Mouse (Mus musculus) liver, embryonic 14.5 days (tissue): ENCODE measurements around the gene Rbp2. TPM values are rescaled to one million over a fixed set of nuclear protein-coding genes. Genes with fewer than 3 reads are reported as not detected.
A peak's percentile ranks its signal among the peaks of the same experiment; 100 is the strongest.

ENCODE experiments used
- ATAC-seq: fragments of 200-750 bp; cut with Nextera tagmentation; 2 replicates; pipeline ENCODE4 v1.8.0; 2017; ENCODE audit warnings: moderate number of reproducible peaks, mild to moderate bottlenecking, moderate library complexity; ENCODE audit not compliant: insufficient read depth
- DNase-seq, 3 experiments: peaks; one replicate each; pipeline ENCODE4 v3.0.0-alpha.2; 2012 to 2013; ENCODE audit warnings: low read depth in 3 of 3, low spot score in 3 of 3
- H3K27ac ChIP-seq: fragments of 300-500 bp; sonication (generic); 2 replicates; pipeline ENCODE4 v1.5.1; 2014; ENCODE audit warnings: moderate library complexity, mild to moderate bottlenecking, control low read depth, inconsistent platforms
- H3K27me3 ChIP-seq: fragments of 300-500 bp; sonication (generic); 2 replicates; pipeline ENCODE4 v1.6.1; 2014; ENCODE audit warnings: mild to moderate bottlenecking, low read length, moderate library complexity; ENCODE audit not compliant: control insufficient read depth, insufficient read depth
- H3K36me3 ChIP-seq: fragments of 300-500 bp; sonication (generic); replicated peaks from 2 replicates; pipeline ENCODE4 v1.6.1; 2014; ENCODE audit warnings: low read depth; ENCODE audit not compliant: control insufficient read depth, insufficient read depth
- H3K4me1 ChIP-seq, 2 experiments: fragments of 200-500 bp in 1 of 2; fragments of 300-500 bp in 1 of 2; sonication (generic) in 1 of 2; replicated peaks; 2 replicates each; pipeline ENCODE4 v1.6.1; 2012 to 2014; ENCODE audit warnings: antibody characterized with exemption in 1 of 2, inconsistent platforms in 1 of 2, low read length in 1 of 2; ENCODE audit not compliant: control insufficient read depth in 2 of 2, insufficient read depth in 2 of 2
- H3K4me2 ChIP-seq: fragments of 300-500 bp; sonication (generic); 2 replicates; pipeline ENCODE4 v1.6.1; 2014; ENCODE audit warnings: low read depth, mild to moderate bottlenecking, control low read depth, moderate library complexity
- H3K4me3 ChIP-seq, 2 experiments: fragments of 200-500 bp in 1 of 2; fragments of 300-500 bp in 1 of 2; sonication (generic) in 1 of 2; 2 replicates each; pipeline ENCODE4 v1.5.1; 2012 to 2014; ENCODE audit warnings: low read depth in 2 of 2, low read length in 2 of 2, mild to moderate bottlenecking in 2 of 2, control low read depth in 1 of 2, inconsistent platforms in 1 of 2, moderate library complexity in 1 of 2; ENCODE audit not compliant: insufficient read depth in 1 of 2
- H3K9ac ChIP-seq: fragments of 300-500 bp; sonication (generic); replicated peaks from 2 replicates; pipeline ENCODE4 v1.6.1; 2014; ENCODE audit warnings: mild to moderate bottlenecking, control low read depth, moderate library complexity
- H3K9me3 ChIP-seq: fragments of 300-500 bp; sonication (generic); 2 replicates; pipeline ENCODE4 v1.6.1; 2016; ENCODE audit warnings: low read length, mixed read lengths; ENCODE audit not compliant: control insufficient read depth
- CTCF ChIP-seq: IDR thresholded peaks from 2 replicates; pipeline ENCODE4 v1.5.1; 2016; ENCODE audit warnings: antibody characterized with exemption, low read depth, control low read depth
- EP300 ChIP-seq: IDR thresholded peaks from 2 replicates; pipeline ENCODE4 v1.6.1; 2016; ENCODE audit warnings: antibody characterized with exemption, low read depth
- WGBS: fragments of 180-500 bp; shearing (Covaris S2); extraction: QIAGEN DNeasy Blood & Tissue Kit; methylation state at CpG from one replicate; pipeline ENCODE4 v1.1.7; 2014; ENCODE audit not compliant: insufficient replicate concordance; 5-methylcytosine and 5-hydroxymethylcytosine counted together
- polyA plus RNA-seq, 2 experiments: library from polyadenylated mRNA; depleted of rRNA in 1 of 2; stranded (reverse) in 1 of 2; unstranded in 1 of 2; fragments of >200 nt; fragmentation: Nextera tagmentation in 1 of 2; extraction: Ambion mirVana in 1 of 2; gene quantifications; 2 replicates each; pipeline versions ENCODE4 v1.2.1 to v1.2.3; 2012 to 2014

Rbp2 gene
- 3.3 and 7.4 TPM in 2 replicates for polyA plus RNA-seq (2012; rRNA removed)
- 3.8 and 5.1 TPM in 2 replicates for polyA plus RNA-seq (2014; fragmentation: Nextera tagmentation; extraction: Ambion mirVana)

GRCm38 (mm10) chr9:98485815-98486214 is at the start of gene Rbp2:
Rbp2 (plus strand) TSS chr9:98486115.
- Histone ChIP-seq H3K4me1 (peaks cover 19 to 29% of the 10 kb centered on the region in 2 experiments), H3K36me3 (no peaks in the 10 kb centered on the region), H3K9me3 (no peaks in the 10 kb centered on the region), H3K4me2 (no peak within 1 kb of the TSS), H3K9ac (no peak within 1 kb of the TSS), H3K27me3 (no peaks in the 10 kb centered on the region), H3K4me3 (no peak within 1 kb of the TSS), H3K27ac (no peak within 1 kb of the TSS)
- DNase-seq (no peak), ATAC-seq (no peak)
- 60% methylated on average over 3 of the region's 3 CpGs for WGBS
- TF ChIP-seq CTCF (no peak), EP300 (no peak)

DNA sequence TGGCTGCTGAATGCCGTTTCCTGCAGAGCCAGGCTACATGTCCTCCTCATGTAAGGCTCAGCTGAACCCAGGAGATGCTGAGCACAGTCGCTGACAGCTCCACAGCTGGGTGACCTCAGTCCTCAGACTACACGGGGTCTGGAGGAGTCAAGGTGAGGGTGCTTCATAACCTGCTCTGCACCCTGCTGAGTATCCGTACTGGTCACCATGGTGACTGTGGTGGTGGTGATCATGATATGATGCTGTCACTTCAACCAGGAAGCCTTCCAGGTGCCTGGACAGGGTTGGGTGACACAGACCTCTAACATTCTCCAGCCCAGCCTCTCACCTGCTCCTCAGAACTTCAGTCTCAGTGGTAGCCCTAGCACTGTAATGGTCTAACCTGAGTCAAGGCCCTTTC is 48.1 kb upstream of the Rbp2 start:
- ATAC-seq (no peak), DNase-seq (no peak)
- 55% methylated on average over 4 of the region's 4 CpGs for WGBS
- Histone ChIP-seq H3K9me3 (no peaks in the 10 kb centered on the region), H3K27me3 (no peaks in the 10 kb centered on the region), H3K27ac (no peak overlapping the region), H3K4me1 (no peaks in the 10 kb centered on the region; a peak in 1 of 4 replicates), H3K36me3 (no peaks in the 10 kb centered on the region), H3K4me2 (no peak overlapping the region), H3K9ac (no peak overlapping the region), H3K4me3 (no peak overlapping the region)
- TF ChIP-seq CTCF (no peak), EP300 (no peak)

GRCm38 (mm10) chr9:98439091-98439490 is 46.8 kb upstream of the Rbp2 start:
- DNase-seq (no peak), ATAC-seq (no peak)
- no peak overlapping the region for H3K4me2 ChIP-seq
- H3K4me1 ChIP-seq: no peaks in the 10 kb centered on the region; a peak in 1 of 4 replicates
- no peak overlapping the region for H3K9ac ChIP-seq
- H3K4me3 ChIP-seq: no peak overlapping the region
- H3K27ac ChIP-seq: no peak overlapping the region
- WGBS: 52% methylated on average over 3 of the region's 3 CpGs
- no peaks in the 10 kb centered on the region for H3K9me3 ChIP-seq
- no peak for TF ChIP-seq EP300
- no peak for TF ChIP-seq CTCF
- H3K27me3 ChIP-seq: no peaks in the 10 kb centered on the region
- H3K36me3 ChIP-seq: no peaks in the 10 kb centered on the region

DNA sequence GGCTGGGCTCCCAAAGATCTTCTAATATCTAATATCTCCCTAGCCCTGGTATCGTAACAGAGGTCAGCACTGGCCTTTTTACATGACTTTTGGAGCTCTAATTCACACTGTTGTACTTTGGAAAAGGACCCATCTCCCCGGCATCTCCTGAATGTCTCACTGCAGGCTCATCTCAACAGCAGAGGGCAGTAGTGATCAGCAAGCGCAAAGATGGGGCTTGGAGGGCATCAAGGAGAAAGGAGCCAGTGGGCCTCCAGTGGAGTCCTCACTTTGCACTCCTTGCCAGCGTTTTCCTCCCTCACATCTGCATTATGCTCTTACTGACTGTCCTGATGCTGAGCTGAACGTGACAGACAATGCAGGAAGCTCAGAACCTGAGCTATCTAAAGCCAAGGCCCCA is 43.3 kb upstream of the Rbp2 start:
- no peak overlapping the region for H3K4me2 ChIP-seq
- no peaks in the 10 kb centered on the region for H3K9me3 ChIP-seq
- H3K36me3 ChIP-seq: no peaks in the 10 kb centered on the region
- no peak for ATAC-seq
- no peak for TF ChIP-seq EP300
- peak; percentile 85 for TF ChIP-seq CTCF
- H3K27me3 ChIP-seq: no peaks in the 10 kb centered on the region
- H3K4me1 ChIP-seq: no peaks in the 10 kb centered on the region; a peak in 1 of 4 replicates
- WGBS: 22% methylated on average over 5 of the region's 5 CpGs
- no peak overlapping the region for H3K27ac ChIP-seq
- no peak overlapping the region for H3K4me3 ChIP-seq
- DNase-seq: no peak
- H3K9ac ChIP-seq: no peak overlapping the region

DNA sequence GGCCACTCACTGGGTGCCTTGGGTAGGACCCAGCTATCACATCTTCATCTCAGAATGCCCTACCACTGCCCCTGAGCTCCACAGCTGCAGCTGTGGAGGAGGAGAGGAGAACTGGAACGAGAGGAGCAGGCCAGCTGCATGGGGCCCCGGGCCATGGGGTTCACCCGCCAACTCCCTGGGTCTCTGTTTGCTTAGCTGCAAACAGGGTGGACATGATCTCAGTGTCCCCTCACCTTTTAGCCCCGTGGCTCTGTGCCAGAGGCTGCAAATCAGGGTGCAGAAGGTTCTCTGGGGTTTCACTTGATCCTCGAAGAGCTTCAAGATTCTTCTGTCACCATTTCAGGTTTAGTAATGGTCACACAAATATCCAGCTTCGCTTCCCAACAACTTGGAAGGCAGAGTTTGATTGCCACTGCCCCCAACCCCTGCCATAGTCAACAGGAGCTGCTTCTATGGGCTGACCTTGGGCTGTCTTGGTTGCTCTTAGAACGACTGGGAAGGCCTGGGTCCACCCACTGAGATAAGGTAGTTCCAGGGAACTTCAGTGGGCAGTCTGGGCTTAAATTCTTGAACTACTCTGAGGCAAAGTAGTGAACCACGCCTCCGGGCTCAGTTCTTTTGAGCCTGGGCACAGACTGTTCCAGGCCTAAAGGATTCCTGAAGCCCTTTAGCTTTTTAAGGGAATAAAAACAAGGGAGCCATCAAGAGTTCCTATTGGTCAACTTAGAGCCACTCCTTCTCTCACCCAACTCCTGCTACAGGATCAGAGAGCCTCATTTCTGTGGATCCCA is 40.4 kb upstream of the Rbp2 start:
- Histone ChIP-seq H3K27ac (no peak overlapping the region), H3K4me3 (no peak overlapping the region), H3K9ac (no peak overlapping the region), H3K4me1 (no peaks in the 10 kb centered on the region; a peak in 1 of 4 replicates), H3K36me3 (no peaks in the 10 kb centered on the region), H3K27me3 (no peaks in the 10 kb centered on the region), H3K9me3 (no peaks in the 10 kb centered on the region), H3K4me2 (no peak overlapping the region)
- DNase-seq: no peak
- no peak for ATAC-seq
- 49% methylated on average over 9 of the region's 9 CpGs for WGBS
- TF ChIP-seq CTCF: no peak
- TF ChIP-seq EP300: no peak
